Mouse (Mus musculus) spleen, adult 2 months (tissue): ENCODE results near the gene Smco1. TPM values are rescaled to one million over a fixed set of nuclear protein-coding genes. Genes with fewer than 3 reads are reported as not detected.
A peak's percentile ranks its signal among the peaks of the same experiment; 100 is the strongest.
"Not testable (repeated sequence)": the region's sequence is repeated elsewhere in the genome, so short reads cannot be mapped to it uniquely, and the experiment has no call there.

Experiments
- DNase-seq, 2 experiments: peaks; one replicate each; pipeline versions ENCODE4 v3.0.0 to v3.0.0-alpha.2; 2012 to 2021; ENCODE audit warnings: low spot score in 2 of 2, low read depth in 1 of 2
- H3K27ac ChIP-seq: fragments of 200-500 bp; 2 replicates; pipeline ENCODE4 v1.5.1; 2012; ENCODE audit warnings: low read length, inconsistent platforms; ENCODE audit not compliant: insufficient read depth
- H3K27me3 ChIP-seq: fragments of 200-500 bp; 2 replicates; pipeline ENCODE4 v1.6.1; 2012; ENCODE audit warnings: mild to moderate bottlenecking, moderate library complexity, low read length, inconsistent platforms; ENCODE audit not compliant: control insufficient read depth, insufficient read depth
- H3K36me3 ChIP-seq: fragments of 200-500 bp; 2 replicates; pipeline ENCODE4 v1.6.1; 2012; ENCODE audit warnings: mild to moderate bottlenecking, low read length, inconsistent platforms; ENCODE audit not compliant: control insufficient read depth, insufficient read depth
- H3K4me1 ChIP-seq: fragments of 200-500 bp; 2 replicates; pipeline ENCODE4 v1.6.1; 2011; ENCODE audit warnings: inconsistent platforms; ENCODE audit not compliant: control insufficient read depth, insufficient read depth, insufficient read length
- H3K4me3 ChIP-seq: fragments of 200-500 bp; 2 replicates; pipeline ENCODE4 v1.5.1; 2011; ENCODE audit warnings: mild to moderate bottlenecking, inconsistent platforms; ENCODE audit not compliant: insufficient read depth, insufficient read length; ENCODE audit errors: extremely low read depth
- CTCF ChIP-seq: fragments of 200-500 bp; IDR thresholded peaks from 2 replicates; pipeline ENCODE4 v1.5.1; 2011; ENCODE audit warnings: mild to moderate bottlenecking, inconsistent platforms; ENCODE audit not compliant: insufficient read depth, insufficient read length, insufficient replicate concordance; ENCODE audit errors: extremely low read depth
- POLR2A ChIP-seq: fragments of 200-500 bp; IDR thresholded peaks from 2 replicates; pipeline ENCODE4 v1.6.1; 2011; ENCODE audit warnings: low read depth, low read length, inconsistent platforms
- WGBS: fragments of 180-500 bp; shearing (Covaris S2); methylation state at CpG from one replicate; pipeline ENCODE4 v1.1.7; 2018; 5-methylcytosine and 5-hydroxymethylcytosine counted together
- polyA plus RNA-seq: library from polyadenylated mRNA; depleted of rRNA; stranded (reverse); fragments of >200 nt; gene quantifications from 2 replicates; pipeline ENCODE4 v1.2.3, GENCODE M21; 2012

Gene Smco1
- polyA plus RNA-seq, 1 experiment: not detected

DNA sequence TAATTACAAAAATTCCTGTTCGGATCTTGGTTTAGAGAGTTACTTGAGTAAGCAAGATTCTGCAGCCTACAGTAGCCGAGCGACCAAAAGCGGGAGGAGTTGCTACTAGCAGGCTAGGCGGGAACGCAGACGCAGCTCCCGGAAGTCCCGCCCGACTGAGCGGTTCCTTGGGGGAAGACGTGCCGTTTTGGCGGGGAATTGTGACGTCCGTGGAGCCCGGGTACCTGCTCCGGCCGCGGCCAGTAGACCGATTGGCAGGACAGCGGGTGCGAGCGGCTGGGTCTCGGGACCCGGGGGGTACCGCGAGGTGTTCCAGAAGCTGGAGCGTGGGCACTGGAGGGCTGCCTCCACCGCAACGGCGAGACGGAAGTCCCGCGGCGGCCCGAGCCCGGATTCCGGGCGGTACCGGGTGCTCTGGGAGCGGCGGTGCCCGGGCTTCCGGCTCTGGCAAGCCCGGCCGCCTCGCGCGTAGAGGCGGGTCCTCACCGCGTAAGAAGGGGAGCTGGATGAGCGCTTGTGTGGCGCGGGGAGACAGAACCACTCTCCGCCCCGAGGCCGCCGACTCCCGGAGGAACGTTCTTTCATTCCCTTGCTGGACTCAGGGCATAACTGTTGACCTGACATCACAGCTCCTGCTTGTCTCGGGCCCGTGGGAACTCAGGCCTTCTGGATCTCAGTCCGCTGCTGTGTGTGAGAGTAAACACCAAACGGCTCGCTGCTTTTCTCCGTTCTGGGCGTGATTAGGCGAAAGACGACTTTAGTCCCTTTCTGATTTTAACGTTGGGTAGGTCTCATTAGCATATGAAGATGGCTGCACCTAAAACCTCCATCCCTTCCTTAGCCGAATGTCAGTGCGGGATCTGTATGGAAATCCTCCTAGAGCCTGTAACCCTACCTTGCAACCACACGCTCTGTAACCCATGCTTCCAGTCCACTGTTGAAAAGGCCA lies 6.3 kb downstream of the Smco1 start, which contains the start of gene Rnf168:
Rnf168 (plus strand) TSS at position 152 of the 949 bp plus-strand sequence.
- WGBS: under 1% methylated on average over 75 of the region's 75 CpGs
- peak; percentile 41 to 82 for DNase-seq
- Histone ChIP-seq H3K4me3 (peak within 1 kb of the TSS; percentile 95), H3K27ac (peak within 1 kb of the TSS; percentile 97), H3K36me3 (peaks cover 4% of the 10 kb centered on the region; the same call in 1 of the 2 replicates), H3K4me1 (peaks cover 16% of the 10 kb centered on the region; the same call in 1 of the 2 replicates), H3K27me3 (no peaks in the 10 kb centered on the region)
- TF ChIP-seq POLR2A (peak; percentile 40; the same call in 1 of the 2 replicates), CTCF (no peak)

GRCm38 (mm10) chr16:32278396-32278795 lies 7.1 kb downstream of the Smco1 start:
- peak overlapping the region; percentile 95; the same call in 1 of the 2 replicates for H3K4me3 ChIP-seq
- 18% methylated on average over 7 of the region's 7 CpGs for WGBS
- H3K27ac ChIP-seq: no peak overlapping the region
- no peak for TF ChIP-seq POLR2A
- H3K4me1 ChIP-seq: peaks cover 16% of the 10 kb centered on the region; the same call in 1 of the 2 replicates
- no peak for DNase-seq
- no peaks in the 10 kb centered on the region for H3K27me3 ChIP-seq
- H3K36me3 ChIP-seq: peaks cover 5% of the 10 kb centered on the region; the same call in 1 of the 2 replicates

DNA sequence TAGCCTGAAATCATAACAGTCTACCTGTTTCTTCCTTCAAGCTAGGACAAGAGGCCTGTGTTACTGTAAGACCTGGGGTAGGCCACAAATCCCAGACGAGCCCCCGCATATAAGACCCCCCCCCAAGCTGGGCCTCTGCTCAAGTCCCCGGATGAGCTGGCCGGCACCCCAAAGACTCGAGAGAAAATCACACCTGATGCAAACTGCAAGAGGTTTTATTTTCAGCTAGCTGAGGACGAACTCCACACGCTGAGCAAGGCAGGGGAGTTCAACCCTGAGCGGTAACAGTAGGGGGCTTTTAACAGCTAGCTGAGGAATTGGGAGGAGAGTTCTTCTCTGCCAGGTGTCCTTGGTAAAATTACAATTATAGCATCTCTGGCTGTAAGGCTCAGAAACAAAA lies 8.9 kb downstream of the Smco1 start:
- peaks cover 14% of the 10 kb centered on the region; the same call in 1 of the 2 replicates for H3K4me1 ChIP-seq
- H3K4me3 ChIP-seq: no peak overlapping the region
- TF ChIP-seq POLR2A (no peak), CTCF (no peak)
- H3K27me3 ChIP-seq: no peaks in the 10 kb centered on the region
- H3K27ac ChIP-seq: no peak overlapping the region
- WGBS: 96% methylated on average over 8 of the region's 8 CpGs
- peaks cover 17% of the 10 kb centered on the region for H3K36me3 ChIP-seq
- DNase-seq: no peak

DNA sequence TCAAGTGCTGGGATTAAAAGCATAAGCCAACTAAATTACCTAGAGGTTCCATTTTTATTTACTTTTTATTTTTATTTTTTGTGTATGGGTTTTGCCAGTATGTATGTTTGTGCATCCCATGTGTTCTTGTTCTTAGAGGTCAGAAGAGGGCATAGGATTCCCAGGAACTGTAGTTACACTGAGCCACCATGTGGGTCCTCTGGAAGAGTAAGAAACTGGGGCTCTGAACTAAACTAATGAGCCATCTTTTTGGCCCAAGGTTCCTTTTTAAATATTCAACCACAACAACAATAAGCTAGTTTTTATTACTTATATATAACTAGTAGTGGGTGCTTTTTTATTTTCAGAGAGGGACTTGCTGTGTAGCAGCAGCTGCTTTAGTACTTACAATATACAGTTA lies 11.3 kb downstream of the Smco1 start:
- peaks cover 24% of the 10 kb centered on the region for H3K36me3 ChIP-seq
- 0 out of 2 replicates have a peak, but pooled peaks cover 2% of the 10 kb centered on the region for H3K4me1 ChIP-seq
- TF ChIP-seq POLR2A: no peak
- TF ChIP-seq CTCF: no peak
- no peak overlapping the region for H3K27ac ChIP-seq
- DNase-seq: no peak
- H3K27me3 ChIP-seq: no peaks in the 10 kb centered on the region
- H3K4me3 ChIP-seq: no peak overlapping the region

GRCm38 (mm10) chr16:32291821-32292220 lies 20.6 kb downstream of the Smco1 start:
- Histone ChIP-seq H3K36me3 (peaks cover 21% of the 10 kb centered on the region), H3K27me3 (no peaks in the 10 kb centered on the region), H3K4me1 (no peaks in the 10 kb centered on the region), H3K4me3 (no peak overlapping the region), H3K27ac (no peak overlapping the region)
- 97% methylated on average over 4 of the region's 4 CpGs for WGBS
- DNase-seq: no peak
- TF ChIP-seq POLR2A (no peak), CTCF (no peak)

GRCm38 (mm10) chr16:32299617-32300016 lies 28.3 kb downstream of the Smco1 start:
- H3K36me3 ChIP-seq: peaks cover 14% of the 10 kb centered on the region
- H3K4me1 ChIP-seq, DNase-seq, H3K4me3 ChIP-seq, H3K27ac ChIP-seq, H3K27me3 ChIP-seq: not testable (repeated sequence)
- 91% methylated on average over 4 of the region's 4 CpGs for WGBS

- 91% methylated on average over 1 of the region's 1 CpGs for WGBS
- Histone ChIP-seq H3K36me3 (peaks cover 12% of the 10 kb centered on the region), H3K27me3 (no peaks in the 10 kb centered on the region), H3K4me3 (no peak overlapping the region), H3K4me1 (no peaks in the 10 kb centered on the region), H3K27ac (no peak overlapping the region)
- TF ChIP-seq POLR2A (no peak), CTCF (no peak)
- DNase-seq: no peak
These were observed 31.8 kb downstream of the Smco1 start for GRCm38 (mm10) chr16:32303046-32303445.
